Mouse (Mus musculus) urinary bladder, postnatal 4 days (tissue): ENCODE data around the gene Tapbp.
"Not testable (repeated sequence)": the region's sequence is repeated elsewhere in the genome, so short reads cannot be mapped to it uniquely, and the experiment has no call there.

Source experiments
- DNase-seq, 2 experiments: peaks; one replicate each; pipeline ENCODE4 v3.0.0; 2021 to 2022; ENCODE audit warnings: low spot score in 2 of 2

Gene Tapbp

DNA sequence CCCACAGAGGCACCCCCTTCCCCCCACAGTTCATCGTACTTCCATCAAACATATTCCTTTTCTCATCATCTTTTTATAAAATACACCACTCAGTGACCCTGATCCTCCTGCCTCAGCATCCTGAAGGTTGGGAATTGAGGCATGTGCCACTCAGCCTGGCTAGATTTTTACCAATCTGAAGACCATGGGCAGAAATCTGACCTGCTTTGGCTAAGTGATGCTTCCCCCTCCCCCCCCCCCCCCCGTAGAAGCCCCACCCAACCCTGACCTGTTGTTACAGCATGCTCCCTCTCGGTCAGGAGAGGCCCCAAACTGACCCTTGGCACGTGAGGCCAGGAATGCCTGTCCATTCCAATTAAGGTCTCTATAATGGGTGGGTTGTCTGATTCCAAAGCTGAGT, 10.9 kb upstream of the Tapbp start, which contains the start of gene Platr17:
Gene Platr17 (plus strand): TSS at position 301 of the 400 bp plus-strand sequence.
- DNase-seq = not testable (repeated sequence)

- DNase-seq = no peak
These were observed 7.2 kb upstream of the Tapbp start for GRCm38 (mm10) chr17:33908331-33909076.

GRCm38 (mm10) chr17:33909077-33909868, 6.4 kb upstream of the Tapbp start, which contains the start of gene Daxx:
Daxx (plus strand) TSS chr17:33909414.
- peak; percentile 98 to 99 for DNase-seq

DNA sequence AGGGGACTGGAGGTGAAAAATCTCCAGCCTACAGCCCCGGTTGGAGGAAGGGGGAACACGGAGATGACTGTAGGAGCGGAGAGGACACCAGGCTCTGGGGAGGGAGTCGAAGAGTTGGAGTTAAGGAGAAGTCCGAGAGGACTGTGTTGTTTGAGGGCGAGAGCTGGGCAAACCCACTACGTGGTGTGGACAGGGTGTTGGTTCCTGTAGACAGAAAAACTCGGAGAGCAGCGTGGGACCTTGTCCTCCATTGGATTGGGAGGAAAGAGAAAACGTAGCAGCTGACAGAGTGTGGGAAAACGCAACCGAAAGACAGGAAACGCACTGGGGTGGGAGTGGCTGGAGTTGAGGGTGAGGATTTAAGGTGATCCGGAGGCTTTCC, 5.8 kb upstream of the Tapbp start:
- DNase-seq = no peak

DNA sequence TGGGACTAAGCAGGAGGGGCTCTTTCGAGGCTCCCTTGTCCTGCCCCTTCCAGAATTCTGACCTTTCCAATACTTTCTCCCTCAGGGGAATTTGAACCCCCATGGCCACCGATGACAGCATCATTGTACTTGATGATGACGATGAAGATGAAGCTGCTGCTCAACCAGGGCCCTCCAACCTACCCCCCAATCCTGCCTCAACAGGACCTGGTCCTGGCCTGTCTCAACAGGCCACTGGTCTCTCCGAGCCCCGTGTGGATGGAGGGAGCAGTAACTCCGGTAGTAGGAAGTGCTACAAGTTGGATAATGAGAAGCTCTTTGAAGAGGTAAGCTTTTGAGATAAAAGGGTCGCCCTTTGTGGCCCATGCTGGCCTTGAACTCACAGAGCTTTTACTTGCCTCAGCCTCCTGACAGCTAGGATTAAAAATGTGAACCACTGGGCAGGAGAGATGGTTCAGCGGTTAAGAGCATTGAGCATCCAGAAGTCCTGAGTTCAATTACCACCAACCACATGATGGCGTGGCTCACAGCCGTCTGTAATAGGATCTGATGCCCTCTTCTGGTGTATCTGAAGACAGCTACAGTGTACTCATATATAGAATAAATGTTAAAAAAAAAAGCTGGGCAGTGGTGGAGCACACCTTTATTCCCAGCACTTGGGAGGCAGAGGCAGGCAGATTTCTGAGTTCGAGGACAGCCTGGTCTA, 5.2 kb upstream of the Tapbp start:
- DNase-seq = no peak

- DNase-seq = peak in 1 of 2 experiments; percentile 16
These were observed 4.5 kb upstream of the Tapbp start for GRCm38 (mm10) chr17:33911052-33911812.

DNA sequence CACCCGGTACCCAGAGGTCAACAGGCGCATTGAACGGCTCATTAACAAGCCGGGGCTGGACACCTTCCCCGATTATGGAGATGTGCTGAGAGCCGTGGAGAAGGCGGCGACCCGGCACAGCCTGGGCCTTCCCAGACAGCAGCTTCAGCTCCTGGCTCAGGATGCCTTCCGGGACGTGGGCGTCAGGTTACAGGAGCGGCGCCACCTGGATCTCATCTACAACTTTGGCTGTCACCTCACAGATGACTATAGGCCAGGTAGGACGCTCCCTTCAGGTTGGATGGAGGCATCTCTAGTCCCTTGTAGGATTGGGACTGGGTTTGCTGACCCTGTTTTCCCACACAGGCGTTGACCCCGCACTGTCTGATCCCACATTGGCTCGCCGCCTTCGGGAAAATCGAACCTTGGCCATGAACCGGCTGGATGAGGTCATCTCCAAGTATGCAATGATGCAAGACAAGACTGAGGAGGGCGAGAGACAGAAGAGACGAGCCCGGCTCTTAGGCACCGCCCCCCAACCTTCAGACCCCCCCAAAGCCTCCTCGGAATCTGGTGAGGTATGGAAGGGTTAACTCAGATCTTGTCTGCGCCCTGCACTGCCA, 3.8 kb upstream of the Tapbp start:
- no peak for DNase-seq

GRCm38 (mm10) chr17:33913264-33913663, 2.4 kb upstream of the Tapbp start:
- DNase-seq = no peak

DNA sequence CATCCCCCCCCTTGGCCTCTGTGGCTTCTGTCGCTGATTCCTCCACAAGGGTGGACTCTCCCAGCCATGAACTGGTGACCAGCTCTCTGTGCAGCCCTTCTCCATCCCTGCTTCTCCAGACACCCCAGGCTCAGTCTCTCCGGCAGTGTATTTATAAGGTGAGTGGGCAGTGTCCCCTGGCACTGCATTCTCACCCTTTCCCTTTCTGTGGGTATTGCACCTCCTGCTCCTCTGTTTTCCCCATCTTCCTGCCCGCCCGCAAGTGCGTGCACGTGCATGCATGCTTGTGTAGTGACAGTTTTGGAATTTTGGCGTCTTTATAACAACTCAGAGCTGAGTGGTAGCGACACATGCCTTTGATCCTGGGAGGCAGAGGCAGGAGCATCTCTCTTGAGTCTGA, 1.8 kb upstream of the Tapbp start:
- DNase-seq = peak in 1 of 2 experiments; percentile 16

DNA sequence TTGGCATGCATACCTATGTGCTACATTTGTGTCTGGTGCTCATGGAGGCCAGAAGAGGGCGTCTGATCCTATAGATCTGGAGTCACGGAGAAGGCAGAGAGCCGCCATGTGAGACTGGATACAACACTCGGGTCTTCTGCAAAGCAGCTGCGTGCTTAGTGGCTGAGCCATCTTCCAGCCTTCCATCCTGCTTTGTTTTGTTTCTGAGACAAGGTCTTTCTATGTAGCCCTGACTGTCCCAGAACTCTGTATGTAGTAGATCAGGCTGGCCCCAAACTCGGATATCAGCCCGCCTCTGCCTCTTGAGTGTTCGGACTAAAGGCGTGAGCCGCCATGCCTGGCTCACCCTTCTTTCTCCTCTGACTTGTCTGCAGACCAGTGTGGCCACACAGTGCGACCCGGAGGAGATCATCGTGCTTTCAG, 719 bp upstream of the Tapbp start:
- no peak for DNase-seq

- peak in 1 of 2 experiments; percentile 63 for DNase-seq
These were observed 595 bp downstream of the Tapbp start for GRCm38 (mm10) chr17:33916294-33916693.

GRCm38 (mm10) chr17:33916847-33917655, 1.4 kb downstream of the Tapbp start:
- DNase-seq = peak in 1 of 2 experiments; percentile 23

DNA sequence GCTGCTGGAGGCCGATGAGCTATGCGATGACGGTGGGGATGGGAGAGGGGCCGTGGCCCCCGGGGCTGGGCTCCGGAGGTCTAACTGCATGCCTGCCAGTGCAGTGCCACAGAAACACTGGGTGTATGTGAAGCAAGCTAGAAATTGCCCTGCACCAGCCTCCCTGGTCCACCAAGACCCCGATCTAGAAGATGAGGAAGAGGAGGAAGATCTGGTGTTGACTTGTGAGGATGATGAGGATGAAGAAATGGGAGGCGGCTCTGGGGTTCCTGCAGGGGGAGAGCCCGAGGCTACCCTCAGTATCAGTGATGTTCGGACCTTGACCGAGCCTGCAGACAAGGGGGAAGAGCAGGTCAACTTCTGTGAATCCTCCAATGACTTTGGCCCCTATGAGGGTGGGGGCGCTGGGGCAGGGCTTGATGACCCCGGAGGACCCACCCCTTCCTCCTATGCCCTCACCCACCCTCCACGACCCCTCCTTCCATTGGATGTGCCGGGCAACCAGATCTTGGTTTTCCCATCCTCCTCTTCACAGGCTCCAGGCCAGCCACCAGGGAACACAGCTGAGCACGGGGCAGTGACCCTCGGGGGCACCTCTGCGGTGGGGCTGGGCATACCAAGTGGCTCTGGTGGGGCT, 2.1 kb downstream of the Tapbp start:
- peak; percentile 20 to 58 for DNase-seq

GRCm38 (mm10) chr17:33918293-33919203, 2.8 kb downstream of the Tapbp start:
- DNase-seq = peak in 1 of 2 experiments; percentile 63

- DNase-seq = peak; percentile 80 to 81
These were observed 3.9 kb downstream of the Tapbp start for GRCm38 (mm10) chr17:33919351-33920281.

- peak; percentile 71 to 82 for DNase-seq
These were observed 4.8 kb downstream of the Tapbp start for GRCm38 (mm10) chr17:33920282-33921097.

DNA sequence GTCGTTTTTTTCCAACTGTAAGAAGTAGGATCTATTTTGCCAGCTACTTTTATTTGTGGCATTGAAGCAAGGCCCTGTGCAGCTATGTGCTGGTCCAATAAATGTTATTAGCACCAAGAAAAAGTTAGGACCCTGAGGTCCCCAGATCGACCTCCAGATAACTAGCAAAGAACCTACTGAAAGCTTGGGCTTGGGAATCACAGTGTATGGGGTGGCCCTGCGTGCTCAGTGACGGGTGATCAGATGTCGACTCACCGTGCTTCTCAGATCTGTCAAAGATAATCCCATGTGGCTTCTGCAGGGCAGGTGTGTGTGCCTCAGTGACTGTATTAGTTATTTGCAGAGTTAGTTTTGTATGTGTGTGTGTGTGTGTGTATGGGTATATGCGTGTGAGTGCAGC, 5.7 kb downstream of the Tapbp start:
- no peak for DNase-seq
